Mouse (Mus musculus) bone marrow, adult 2 months (tissue): ENCODE results near the gene Copa.

Source experiments
- CTCF ChIP-seq: fragments of 200-500 bp; IDR thresholded peaks from 2 replicates; pipeline ENCODE4 v1.5.1; 2011; ENCODE audit warnings: low read length, control low read depth; ENCODE audit not compliant: control insufficient read depth, insufficient read depth
- POLR2A ChIP-seq: fragments of 200-500 bp; IDR thresholded peaks from 2 replicates; pipeline ENCODE4 v1.6.1; 2011; ENCODE audit warnings: low read depth, mild to moderate bottlenecking, control low read depth, low read length, borderline replicate concordance; ENCODE audit not compliant: control insufficient read depth

GRCm38 (mm10) chr1:172077981-172078380 is 4.3 kb upstream of the Copa start:
- TF ChIP-seq POLR2A (no peak), CTCF (no peak)
